Mouse (Mus musculus) hindlimb bud, embryonic 11.5 days (tissue): Measurements from ENCODE around the gene Ly6g5b.
"Not testable (repeated sequence)": the region's sequence is repeated elsewhere in the genome, so short reads cannot be mapped to it uniquely, and the experiment has no call there.

Experiments used
- DNase-seq: peaks from one replicate; pipeline ENCODE4 v3.0.0-alpha.2; 2012; ENCODE audit warnings: low read depth, low spot score; ENCODE audit errors: extremely low spot score

Ly6g5b gene

GRCm38 (mm10) chr17:35140490-35140996, 25.3 kb upstream of the Ly6g5b start:
- DNase-seq = no peak

GRCm38 (mm10) chr17:35139269-35139668, 24.0 kb upstream of the Ly6g5b start:
- no peak for DNase-seq

DNA sequence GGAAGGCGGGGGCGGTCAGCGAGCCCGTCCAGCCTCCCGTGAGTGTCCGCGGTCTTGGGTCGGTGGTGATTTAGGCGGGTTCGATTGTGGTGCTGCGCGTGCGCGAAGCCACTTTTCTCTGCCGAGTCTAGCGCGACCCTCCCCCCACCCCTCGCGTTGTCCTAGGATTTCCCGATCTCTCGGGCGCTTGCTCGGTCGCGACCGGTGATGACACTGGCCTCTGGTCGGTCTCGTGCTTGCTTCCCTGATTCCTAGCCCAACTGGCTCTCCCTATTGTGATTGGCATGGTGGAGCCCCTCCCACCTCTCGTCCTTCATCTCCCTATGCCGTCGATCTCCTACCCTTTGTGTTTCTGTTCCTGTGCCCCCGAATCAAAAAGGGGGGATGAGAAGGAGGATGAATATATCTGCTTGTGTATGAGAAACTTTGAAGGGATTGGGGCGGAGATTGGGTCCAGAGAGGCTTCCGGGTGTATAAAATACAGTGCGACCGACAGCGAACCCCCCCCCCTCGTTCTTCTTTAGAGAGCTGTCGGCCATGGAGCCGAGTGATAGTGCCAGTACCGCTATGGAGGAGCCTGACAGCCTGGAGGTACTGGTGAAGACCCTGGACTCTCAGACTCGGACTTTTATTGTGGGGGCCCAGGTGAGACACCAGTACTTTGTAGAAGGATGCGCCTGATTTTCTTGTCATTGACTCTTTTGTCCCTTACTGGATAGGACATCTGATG, 20.5 kb upstream of the Ly6g5b start:
- no peak for DNase-seq

DNA sequence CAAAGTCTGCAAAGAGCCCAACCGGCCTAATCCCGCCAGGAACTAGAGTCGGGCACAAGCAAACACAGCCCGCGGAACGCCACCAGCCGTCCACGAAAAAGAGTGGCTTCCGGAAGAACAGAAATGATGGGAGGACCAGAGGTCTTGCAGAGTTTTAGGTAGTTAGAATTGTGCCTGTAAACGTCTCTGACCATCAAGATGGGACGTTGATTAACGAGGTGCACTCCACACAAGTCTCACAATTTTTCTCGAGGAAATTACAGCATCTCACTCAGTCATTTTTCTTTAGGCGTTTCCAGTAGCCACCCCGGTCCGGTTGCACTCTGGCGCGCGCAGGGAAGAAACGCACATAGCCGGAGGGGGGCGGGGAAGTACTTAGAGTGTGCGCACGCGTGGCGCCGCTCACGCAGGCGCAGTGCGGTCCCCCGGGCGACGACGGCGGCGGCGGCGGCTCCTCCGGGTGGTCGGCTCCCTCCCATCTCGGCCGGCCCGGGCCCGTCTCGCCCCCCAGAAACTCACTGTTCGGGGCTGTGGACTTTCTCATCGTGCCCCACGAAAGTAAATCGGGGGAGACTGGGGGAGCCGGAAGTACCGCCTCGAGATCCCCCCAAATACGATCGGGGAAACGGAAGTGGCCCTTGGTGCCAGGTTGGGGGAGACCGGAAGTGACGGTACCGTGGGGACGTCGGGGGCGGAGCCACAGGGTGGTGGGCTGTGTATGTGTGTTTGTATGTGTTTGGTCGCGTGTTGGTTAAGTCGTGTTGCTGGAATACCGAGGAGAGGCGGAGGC, 19.8 kb upstream of the Ly6g5b start, which contains the start of gene Bag6:
Bag6 (plus strand) TSS at position 378 of the 790 bp plus-strand sequence.
- DNase-seq = peak; percentile 98

GRCm38 (mm10) chr17:35133517-35133916, 18.3 kb upstream of the Ly6g5b start:
- DNase-seq = no peak

DNA sequence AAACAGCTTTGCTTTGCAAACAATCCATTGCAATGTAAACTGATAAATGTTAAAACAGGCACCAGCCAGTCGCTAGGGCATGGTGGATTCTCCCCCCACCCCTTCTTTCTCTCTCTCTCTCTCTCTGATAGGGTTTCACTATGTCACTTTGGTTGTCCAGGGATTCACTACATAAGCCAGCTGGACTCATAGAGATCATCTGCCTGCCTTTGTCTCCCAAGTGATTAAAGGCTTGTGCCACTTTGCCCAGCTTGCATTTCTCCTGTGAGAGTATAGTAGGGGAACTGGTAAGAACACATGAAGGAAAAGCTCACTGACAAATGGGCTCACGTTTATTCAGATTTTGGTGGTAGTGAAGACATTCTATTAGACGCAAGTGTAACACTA, 16.9 kb upstream of the Ly6g5b start:
- no peak for DNase-seq

- DNase-seq = no peak
These were observed 16.4 kb upstream of the Ly6g5b start, which contains the start of gene Apom for GRCm38 (mm10) chr17:35131500-35132173. TSS of gene Apom (minus strand) at chr17:35132050.

GRCm38 (mm10) chr17:35131038-35131437, 15.8 kb upstream of the Ly6g5b start:
- DNase-seq = no peak

DNA sequence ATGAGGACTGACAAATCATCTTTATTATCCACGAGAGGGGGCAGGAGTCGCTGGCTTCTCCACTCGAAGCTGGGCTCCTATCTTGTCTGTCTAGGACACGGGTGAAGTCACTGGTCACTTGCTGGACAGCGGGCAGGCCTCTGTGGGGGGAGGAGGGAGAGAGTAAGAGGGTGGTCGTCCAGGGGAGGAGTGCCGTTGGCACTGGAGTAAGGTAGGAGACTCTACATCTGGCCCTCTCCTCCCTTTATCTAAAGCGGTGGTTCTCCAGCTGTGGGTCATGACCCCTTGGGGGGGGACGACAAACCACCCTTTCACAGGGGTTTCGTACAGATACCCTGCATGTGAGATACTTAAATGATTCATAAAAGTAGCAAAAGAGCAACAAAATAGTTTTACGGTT, 13.8 kb upstream of the Ly6g5b start:
- DNase-seq = no peak

GRCm38 (mm10) chr17:35127017-35127416, 11.8 kb upstream of the Ly6g5b start:
- DNase-seq = no peak

DNA sequence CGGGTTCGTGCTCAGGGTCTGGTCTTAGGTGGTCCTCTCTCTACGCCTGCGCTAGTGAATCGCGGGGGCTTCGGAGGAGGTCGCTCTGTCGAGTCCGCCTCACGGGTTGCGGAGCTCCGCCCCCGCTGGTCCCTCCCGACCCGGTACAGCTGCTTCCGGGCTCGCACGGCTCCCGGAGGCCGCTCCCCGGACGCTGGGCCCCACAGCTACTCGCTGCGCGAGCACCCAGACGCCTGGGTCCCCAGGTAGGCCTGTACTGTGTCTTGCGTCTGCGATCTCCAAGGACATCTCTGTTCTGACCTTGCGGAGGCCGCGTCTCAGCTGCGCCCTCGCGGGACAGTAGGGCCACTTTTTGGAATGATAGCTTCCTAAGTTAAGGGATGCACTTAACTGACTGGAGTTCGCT, 11.0 kb upstream of the Ly6g5b start, which contains the start of gene D17H6S53E:
D17H6S53E (plus strand) TSS at position 168 of the 406 bp plus-strand sequence.
- no peak for DNase-seq

GRCm38 (mm10) chr17:35125578-35125977, 10.3 kb upstream of the Ly6g5b start:
- DNase-seq = no peak

- DNase-seq = no peak
These were observed 9.9 kb upstream of the Ly6g5b start for GRCm38 (mm10) chr17:35125081-35125480.

DNA sequence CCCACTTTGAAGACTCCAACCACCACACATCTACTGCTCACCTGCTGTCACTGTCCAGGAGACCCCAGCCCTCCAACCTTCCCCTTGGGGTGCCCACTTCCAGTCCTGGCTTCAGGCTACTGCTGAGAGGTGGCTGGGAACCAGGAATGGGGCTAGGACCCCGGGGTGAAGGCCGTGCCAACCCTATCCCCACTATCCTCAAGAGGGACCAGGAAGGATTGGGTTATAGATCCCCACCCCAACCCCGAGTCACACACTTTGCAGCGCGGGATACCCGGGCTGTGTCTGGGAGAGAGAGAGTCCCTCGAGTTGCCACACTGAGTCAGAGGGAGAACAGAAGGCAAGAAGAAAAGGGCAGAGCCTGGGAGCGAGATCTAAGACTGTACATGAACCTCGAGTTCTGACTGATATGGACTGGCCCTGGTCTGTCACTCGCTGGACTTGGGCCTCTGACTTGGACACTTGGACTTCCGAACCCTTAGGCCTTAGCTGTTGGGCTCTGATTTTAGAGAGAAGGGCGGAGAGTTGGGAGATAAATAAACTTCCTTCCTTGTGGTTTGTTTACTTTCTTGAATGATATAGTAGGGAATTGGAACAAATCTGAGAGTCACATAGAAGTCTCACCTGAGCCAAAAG, 9.2 kb upstream of the Ly6g5b start:
- DNase-seq = not testable (repeated sequence)

GRCm38 (mm10) chr17:35123287-35123686, 8.1 kb upstream of the Ly6g5b start:
- DNase-seq = not testable (repeated sequence)

DNA sequence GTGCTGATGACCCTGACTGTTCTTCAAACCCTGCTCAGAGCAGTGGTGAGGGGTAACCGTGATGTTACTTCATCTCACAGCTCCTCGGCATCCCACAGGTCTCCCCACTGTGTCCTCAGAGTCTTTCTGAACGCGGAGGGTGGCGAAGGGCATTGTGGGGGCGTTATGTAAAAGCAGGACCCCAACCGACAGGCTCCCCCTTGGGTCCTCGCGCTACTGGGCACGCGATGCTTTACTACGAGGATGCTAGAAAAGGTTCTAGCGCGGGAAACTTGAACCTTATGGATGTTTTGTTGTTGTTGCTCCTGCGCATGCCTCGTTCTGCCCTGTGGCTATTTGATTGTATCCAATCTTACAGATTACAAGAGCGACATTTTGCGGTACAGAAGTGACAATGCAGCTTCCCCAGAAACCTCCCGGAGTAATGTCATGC, 6.7 kb upstream of the Ly6g5b start, which contains the start of gene Csnk2b:
Csnk2b (minus strand) TSS at position 183 of the 433 bp plus-strand sequence.
- DNase-seq = peak; percentile 33

DNA sequence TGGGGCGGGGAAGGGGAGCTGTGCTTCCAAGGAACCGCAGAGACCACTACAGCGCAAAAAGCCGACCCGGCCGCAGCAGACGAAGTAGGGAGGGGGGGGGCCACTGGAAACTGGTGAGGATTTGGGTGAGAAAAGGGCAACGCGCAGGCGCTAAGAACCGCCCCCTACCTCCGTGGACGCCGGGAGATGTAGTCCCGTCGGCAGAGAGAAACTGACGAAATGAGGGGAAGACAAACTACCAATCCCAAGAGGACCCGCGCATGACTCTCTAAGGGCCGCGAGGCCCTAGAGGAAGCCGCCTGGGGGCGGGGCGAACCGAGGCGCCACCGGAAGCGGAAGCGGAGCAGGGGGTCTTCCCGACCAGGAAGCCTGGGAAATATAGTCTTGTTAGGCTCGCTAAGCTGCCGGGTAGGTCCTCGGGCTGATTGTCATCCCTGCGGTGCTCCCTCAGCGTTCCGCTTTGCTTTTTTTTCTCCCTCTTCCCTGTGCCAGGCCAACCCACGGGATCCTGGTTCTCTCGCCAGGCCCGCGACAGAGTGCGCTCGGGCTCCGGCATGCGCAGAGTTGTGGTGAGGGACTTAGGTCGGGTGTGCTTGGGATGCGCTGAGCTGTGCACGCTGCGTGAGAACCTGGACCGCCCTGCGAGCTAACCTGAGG, 6.0 kb upstream of the Ly6g5b start, which contains the start of gene Gpank1:
Gpank1 (plus strand) TSS at position 313 of the 657 bp plus-strand sequence.
- DNase-seq = peak; percentile 93

DNA sequence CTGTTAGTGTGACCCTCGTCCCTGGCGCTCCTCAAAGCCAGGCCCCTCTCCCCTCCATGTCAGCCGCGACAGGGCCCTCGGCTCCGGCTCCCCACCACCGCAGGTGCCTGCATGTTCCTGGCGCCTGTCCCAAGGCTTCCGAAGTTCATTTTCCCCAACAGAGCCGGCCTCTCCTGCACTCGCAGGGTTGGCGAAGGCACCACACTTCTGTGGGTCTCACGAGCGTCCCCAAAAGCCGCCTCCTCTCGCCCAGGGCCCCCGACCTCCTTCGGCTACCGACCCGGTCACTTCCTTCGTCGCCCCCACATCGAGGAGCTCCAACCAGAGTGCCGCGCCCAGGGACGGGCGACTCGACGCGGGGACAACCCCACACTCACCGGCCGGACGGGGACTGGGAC, 5.5 kb upstream of the Ly6g5b start:
- no peak for DNase-seq

DNA sequence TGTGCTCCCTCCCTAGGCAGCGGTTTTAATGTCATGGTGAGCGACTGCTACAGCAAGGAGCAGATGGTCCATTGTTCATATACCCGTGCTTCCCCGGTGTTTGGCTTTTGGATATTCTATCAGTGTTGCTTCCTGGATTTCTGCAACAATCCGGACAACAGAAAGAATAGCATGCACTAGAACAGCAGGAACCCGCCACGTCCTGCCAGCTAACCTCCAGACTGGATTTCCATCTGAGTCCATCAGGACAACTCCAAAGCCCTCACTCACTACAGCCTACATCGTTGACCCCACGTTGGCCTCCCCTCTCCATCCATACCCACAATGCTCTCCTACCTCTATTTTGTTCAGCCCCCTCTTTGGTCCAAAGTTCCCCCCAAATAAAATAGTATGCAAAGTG, 3.5 kb downstream of the Ly6g5b start:
- DNase-seq = no peak

DNA sequence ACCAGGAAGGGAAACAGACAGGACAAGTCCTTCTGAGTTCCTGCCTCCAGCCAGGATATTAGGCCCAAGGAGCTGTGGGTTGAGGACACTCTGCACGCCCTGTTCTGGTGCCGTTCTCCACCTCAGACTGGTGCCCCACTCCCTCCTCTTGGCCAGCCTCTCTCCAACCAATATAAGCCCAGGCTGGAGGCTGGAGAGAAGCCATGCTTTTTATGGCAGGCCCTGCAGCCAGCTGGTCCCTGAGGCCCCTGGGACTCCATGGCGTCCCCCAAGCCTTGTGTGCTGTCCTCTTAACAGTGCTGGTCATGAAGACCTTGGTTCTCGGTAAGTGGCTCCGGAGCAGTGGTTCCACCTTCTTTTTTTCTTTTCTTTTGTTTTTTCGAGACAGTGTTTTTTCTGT, 7.1 kb downstream of the Ly6g5b start, which contains the start of gene Ly6g5c:
Ly6g5c (plus strand) TSS at position 183 of the 400 bp plus-strand sequence.
- DNase-seq = no peak
